Mouse (Mus musculus) liver, embryonic 14.5 days (tissue): ENCODE data around the gene Ctnnb1. TPM values are rescaled to one million over a fixed set of nuclear protein-coding genes. Genes with fewer than 3 reads are reported as not detected.

Source experiments
- ATAC-seq: fragments of 200-750 bp; cut with Nextera tagmentation; 2 replicates; pipeline ENCODE4 v1.8.0; 2017; ENCODE audit warnings: moderate number of reproducible peaks, mild to moderate bottlenecking, moderate library complexity; ENCODE audit not compliant: insufficient read depth
- DNase-seq, 3 experiments: peaks; one replicate each; pipeline ENCODE4 v3.0.0-alpha.2; 2012 to 2013; ENCODE audit warnings: low read depth in 3 of 3, low spot score in 3 of 3
- H3K27ac ChIP-seq: fragments of 300-500 bp; sonication (generic); 2 replicates; pipeline ENCODE4 v1.5.1; 2014; ENCODE audit warnings: moderate library complexity, mild to moderate bottlenecking, control low read depth, inconsistent platforms
- H3K27me3 ChIP-seq: fragments of 300-500 bp; sonication (generic); 2 replicates; pipeline ENCODE4 v1.6.1; 2014; ENCODE audit warnings: mild to moderate bottlenecking, low read length, moderate library complexity; ENCODE audit not compliant: control insufficient read depth, insufficient read depth
- H3K36me3 ChIP-seq: fragments of 300-500 bp; sonication (generic); replicated peaks from 2 replicates; pipeline ENCODE4 v1.6.1; 2014; ENCODE audit warnings: low read depth; ENCODE audit not compliant: control insufficient read depth, insufficient read depth
- H3K4me1 ChIP-seq, 2 experiments: fragments of 200-500 bp in 1 of 2; fragments of 300-500 bp in 1 of 2; sonication (generic) in 1 of 2; replicated peaks; 2 replicates each; pipeline ENCODE4 v1.6.1; 2012 to 2014; ENCODE audit warnings: antibody characterized with exemption in 1 of 2, inconsistent platforms in 1 of 2, low read length in 1 of 2; ENCODE audit not compliant: control insufficient read depth in 2 of 2, insufficient read depth in 2 of 2
- H3K4me2 ChIP-seq: fragments of 300-500 bp; sonication (generic); 2 replicates; pipeline ENCODE4 v1.6.1; 2014; ENCODE audit warnings: low read depth, mild to moderate bottlenecking, control low read depth, moderate library complexity
- H3K4me3 ChIP-seq, 2 experiments: fragments of 200-500 bp in 1 of 2; fragments of 300-500 bp in 1 of 2; sonication (generic) in 1 of 2; 2 replicates each; pipeline ENCODE4 v1.5.1; 2012 to 2014; ENCODE audit warnings: low read depth in 2 of 2, low read length in 2 of 2, mild to moderate bottlenecking in 2 of 2, control low read depth in 1 of 2, inconsistent platforms in 1 of 2, moderate library complexity in 1 of 2; ENCODE audit not compliant: insufficient read depth in 1 of 2
- H3K9ac ChIP-seq: fragments of 300-500 bp; sonication (generic); replicated peaks from 2 replicates; pipeline ENCODE4 v1.6.1; 2014; ENCODE audit warnings: mild to moderate bottlenecking, control low read depth, moderate library complexity
- H3K9me3 ChIP-seq: fragments of 300-500 bp; sonication (generic); 2 replicates; pipeline ENCODE4 v1.6.1; 2016; ENCODE audit warnings: low read length, mixed read lengths; ENCODE audit not compliant: control insufficient read depth
- CTCF ChIP-seq: IDR thresholded peaks from 2 replicates; pipeline ENCODE4 v1.5.1; 2016; ENCODE audit warnings: antibody characterized with exemption, low read depth, control low read depth
- EP300 ChIP-seq: IDR thresholded peaks from 2 replicates; pipeline ENCODE4 v1.6.1; 2016; ENCODE audit warnings: antibody characterized with exemption, low read depth
- WGBS: fragments of 180-500 bp; shearing (Covaris S2); extraction: QIAGEN DNeasy Blood & Tissue Kit; methylation state at CpG from one replicate; pipeline ENCODE4 v1.1.7; 2014; ENCODE audit not compliant: insufficient replicate concordance; 5-methylcytosine and 5-hydroxymethylcytosine counted together
- polyA plus RNA-seq, 2 experiments: library from polyadenylated mRNA; depleted of rRNA in 1 of 2; stranded (reverse) in 1 of 2; unstranded in 1 of 2; fragments of >200 nt; fragmentation: Nextera tagmentation in 1 of 2; extraction: Ambion mirVana in 1 of 2; gene quantifications; 2 replicates each; pipeline versions ENCODE4 v1.2.1 to v1.2.3; 2012 to 2014

The Ctnnb1 gene
- polyA plus RNA-seq, 2 experiments: 69.5 to 105 TPM

- H3K27ac ChIP-seq: no peak overlapping the region
These were observed 57.2 kb downstream of the Ctnnb1 start for GRCm38 (mm10) chr9:120986255-120986654.

GRCm38 (mm10) chr9:120986994-120987393 lies 58.0 kb downstream of the Ctnnb1 start:
- whole genome bisulfite sequencing: 51% methylated on average over 4 of the region's 4 CpGs

More at GRCm38 (mm10) chr9:120986255-120986654, 57.2 kb downstream of the Ctnnb1 start:
- Histone ChIP-seq H3K27me3 (no peaks in the 10 kb centered on the region), H3K9ac (no peak overlapping the region), H3K9me3 (no peaks in the 10 kb centered on the region), H3K4me3 (no peak overlapping the region), H3K4me1 (peaks cover 0 to 15% of the 10 kb centered on the region in 2 experiments; a peak in 3 of 4 replicates), H3K4me2 (no peak overlapping the region), H3K36me3 (no peaks in the 10 kb centered on the region)
- no peak for TF ChIP-seq EP300
- no peak for TF ChIP-seq CTCF
- ATAC-seq: no peak
- 65% methylated on average over 3 of the region's 3 CpGs for WGBS
- no peak for DNase-seq

GRCm38 (mm10) chr9:120988088-120988487 lies 59.1 kb downstream of the Ctnnb1 start:
- no peak for ATAC-seq
- no peaks in the 10 kb centered on the region for H3K36me3 ChIP-seq
- H3K27me3 ChIP-seq: no peaks in the 10 kb centered on the region
- H3K4me1 ChIP-seq: peaks cover 0 to 15% of the 10 kb centered on the region in 2 experiments; a peak in 3 of 4 replicates
- H3K9ac ChIP-seq: no peak overlapping the region
- no peak overlapping the region for H3K4me2 ChIP-seq
- H3K9me3 ChIP-seq: no peaks in the 10 kb centered on the region
- DNase-seq: no peak
- WGBS: 60% methylated on average over 9 of the region's 9 CpGs
- no peak overlapping the region for H3K4me3 ChIP-seq
- no peak overlapping the region for H3K27ac ChIP-seq
- no peak for TF ChIP-seq EP300
- no peak for TF ChIP-seq CTCF

More at GRCm38 (mm10) chr9:120986994-120987393, 58.0 kb downstream of the Ctnnb1 start:
- Histone ChIP-seq H3K4me3 (no peak overlapping the region), H3K36me3 (no peaks in the 10 kb centered on the region), H3K4me1 (peaks cover 0 to 15% of the 10 kb centered on the region in 2 experiments; a peak in 3 of 4 replicates), H3K9me3 (no peaks in the 10 kb centered on the region), H3K27ac (no peak overlapping the region), H3K4me2 (no peak overlapping the region), H3K27me3 (no peaks in the 10 kb centered on the region), H3K9ac (no peak overlapping the region)
- ATAC-seq (no peak), DNase-seq (no peak)
- TF ChIP-seq CTCF: no peak
- no peak for TF ChIP-seq EP300

GRCm38 (mm10) chr9:120989806-120990700 lies 61.0 kb downstream of the Ctnnb1 start:
- no peak overlapping the region for H3K27ac ChIP-seq
- 70% methylated on average over 15 of the region's 15 CpGs for WGBS
- DNase-seq: no peak

GRCm38 (mm10) chr9:120991801-120992200 lies 62.8 kb downstream of the Ctnnb1 start:
- H3K36me3 ChIP-seq: no peaks in the 10 kb centered on the region

More at GRCm38 (mm10) chr9:120989806-120990700, 61.0 kb downstream of the Ctnnb1 start:
- no peaks in the 10 kb centered on the region; a peak in 1 of 4 replicates for H3K4me1 ChIP-seq
- no peak for ATAC-seq
- H3K36me3 ChIP-seq: no peaks in the 10 kb centered on the region
- H3K4me2 ChIP-seq: no peak overlapping the region
- no peak overlapping the region for H3K9ac ChIP-seq
- H3K27me3 ChIP-seq: no peaks in the 10 kb centered on the region
- TF ChIP-seq CTCF (no peak), EP300 (no peak)
- no peak overlapping the region for H3K4me3 ChIP-seq
- H3K9me3 ChIP-seq: no peaks in the 10 kb centered on the region

More at GRCm38 (mm10) chr9:120991801-120992200, 62.8 kb downstream of the Ctnnb1 start:
- no peaks in the 10 kb centered on the region for H3K27me3 ChIP-seq
- H3K4me1 ChIP-seq: no peaks in the 10 kb centered on the region
- H3K4me2 ChIP-seq: no peak overlapping the region
- H3K4me3 ChIP-seq: no peak overlapping the region
- H3K9me3 ChIP-seq: no peaks in the 10 kb centered on the region
- TF ChIP-seq CTCF: no peak
- no peak for DNase-seq
- no peak overlapping the region for H3K9ac ChIP-seq
- ATAC-seq: no peak
- no peak overlapping the region for H3K27ac ChIP-seq
- 34% methylated on average over 2 of the region's 2 CpGs for WGBS
